Mouse (Mus musculus): ENCODE data around the gene Cachd1.

- no peak for TF ChIP-seq CTCF (IDR thresholded peaks at IDR 0.05; ENCODE audit: low read depth)
- no peak for TF ChIP-seq EP300 (optimal IDR thresholded peaks at IDR 0.05)
Measured at GRCm38 (mm10) chr4:100924276-100924675, 147.8 kb downstream of the Cachd1 start.

Measured in stomach, postnatal 0 days (tissue).